ENCODE assay signal across 30 mouse cellular contexts in genomic region chr3:107147126-107147525, GRCm38 (mm10). TPM values are rescaled to one million over a fixed set of nuclear protein-coding genes. Genes with fewer than 3 reads are reported as not detected.
A peak's percentile ranks its signal among the peaks of the same experiment; 100 is the strongest.
DNase-seq lines count a peak whose midpoint lies in the region; ATAC-seq and TF ChIP-seq lines count a peak whose summit lies in the region.
"Had no signal": no experiment of that assay in that cellular context is flagged by ENCODE, and none has a peak within 500 bp of the region (broad histone marks: within the 10 kb centered on the region; RNA-seq: fewer than 3 reads in every experiment).

No protein-coding gene starts in this region.

- H3K9ac ChIP-seq in forebrain, embryonic 14.5 days (ENCODE audit: low read length) = no peak overlapping the region
- H3K9ac ChIP-seq in forebrain, embryonic 13.5 days = no peak overlapping the region
- H3K9ac ChIP-seq: embryonic facial prominence, embryonic 13.5 days; embryonic facial prominence, embryonic 15.5 days; forebrain, embryonic 12.5 days had no signal

- no peak overlapping the region for H3K4me3 ChIP-seq in forebrain, embryonic 14.5 days (ENCODE audit: low read depth, low read length)
- no peak overlapping the region for H3K4me3 ChIP-seq in forebrain, embryonic 13.5 days
- no peak overlapping the region for H3K4me3 ChIP-seq in heart, embryonic 10.5 days
- H3K4me3 ChIP-seq: embryonic facial prominence, embryonic 13.5 days; embryonic facial prominence, embryonic 15.5 days; erythroblast, embryonic 14.5 days; forebrain, embryonic 10.5 days; forebrain, embryonic 12.5 days had no signal

- 57% methylated on average over 7 of the region's 7 CpGs for WGBS in forebrain, embryonic 14.5 days
- WGBS in forebrain, embryonic 13.5 days = 60% methylated on average over 7 of the region's 7 CpGs
- 84% methylated on average over 7 of the region's 7 CpGs for WGBS in heart, embryonic 10.5 days

- DNase-seq in forebrain, embryonic 14.5 days (ENCODE audit: low spot score) = peak; percentile 27
- peak; percentile 63 for DNase-seq in heart, embryonic 10.5 days (ENCODE audit: low spot score)
- no peak for DNase-seq in heart, adult 9 months (ENCODE audit: low spot score in 2 of 2)
- DNase-seq in brain, embryonic 14.5 days (ENCODE audit: low read depth) = peak; percentile 41
- DNase-seq in retina, postnatal 1 day = peak; percentile 59
- DNase-seq: adrenal gland, adult 8-10 months; adrenal gland, postnatal 14 days; adrenal gland, postnatal 36 days; B cell, adult 2 months; cerebellum, adult 11 months; cerebellum, adult 18-20 months; cerebellum, adult 8-10 months; cerebellum, adult 9-11 months; cerebellum, postnatal 14 days; cerebellum, postnatal 36 days; embryo, embryonic 11 days had no signal

- TF ChIP-seq POLR2A in brain, embryonic 14.5 days (IDR thresholded peaks at IDR 0.05; ENCODE audit: borderline replicate concordance, extremely low read depth, insufficient read depth, insufficient read length, poor library complexity, severe bottlenecking) = no peak

- H3K27ac ChIP-seq in forebrain, embryonic 14.5 days (ENCODE audit: low read depth, low read length) = no peak overlapping the region
- no peak overlapping the region for H3K27ac ChIP-seq in forebrain, embryonic 13.5 days
- no peak overlapping the region for H3K27ac ChIP-seq in heart, embryonic 10.5 days
- H3K27ac ChIP-seq: embryonic facial prominence, embryonic 13.5 days; embryonic facial prominence, embryonic 15.5 days; forebrain, embryonic 10.5 days; forebrain, embryonic 12.5 days had no signal

- no peaks in the 10 kb centered on the region for H3K9me3 ChIP-seq in forebrain, embryonic 14.5 days (replicated peaks; ENCODE audit: control insufficient read depth, low read length)
- no peaks in the 10 kb centered on the region for H3K9me3 ChIP-seq in forebrain, embryonic 13.5 days (replicated peaks)
- H3K9me3 ChIP-seq in heart, embryonic 10.5 days = no peaks in the 10 kb centered on the region
- H3K9me3 ChIP-seq: embryonic facial prominence, embryonic 13.5 days; embryonic facial prominence, embryonic 15.5 days; forebrain, embryonic 10.5 days; forebrain, embryonic 12.5 days; G1E had no signal

- no peaks in the 10 kb centered on the region for H3K36me3 ChIP-seq in forebrain, embryonic 14.5 days (ENCODE audit: control insufficient read depth, insufficient read depth, low read length)
- H3K36me3 ChIP-seq in forebrain, embryonic 13.5 days (ENCODE audit: poor library complexity, severe bottlenecking) = no peaks in the 10 kb centered on the region
- no peaks in the 10 kb centered on the region for H3K36me3 ChIP-seq in heart, embryonic 10.5 days
- H3K36me3 ChIP-seq: embryonic facial prominence, embryonic 13.5 days; embryonic facial prominence, embryonic 15.5 days; forebrain, embryonic 10.5 days; forebrain, embryonic 12.5 days; G1E had no signal

- TF ChIP-seq CTCF in brain, embryonic 14.5 days (IDR thresholded peaks at IDR 0.05; ENCODE audit: borderline replicate concordance, extremely low read depth, insufficient read depth, insufficient read length) = no peak

- no peak overlapping the region for H3K4me2 ChIP-seq in forebrain, embryonic 14.5 days (ENCODE audit: low read length)
- H3K4me2 ChIP-seq in forebrain, embryonic 13.5 days = no peak overlapping the region
- H3K4me2 ChIP-seq: embryonic facial prominence, embryonic 13.5 days; embryonic facial prominence, embryonic 15.5 days; forebrain, embryonic 12.5 days had no signal

- H3K4me1 ChIP-seq in forebrain, embryonic 14.5 days (ENCODE audit: control insufficient read depth, insufficient read depth, low read length) = peaks cover 15% of the 10 kb centered on the region
- peaks cover 20% of the 10 kb centered on the region for H3K4me1 ChIP-seq in forebrain, embryonic 13.5 days
- H3K4me1 ChIP-seq in heart, embryonic 10.5 days = no peaks in the 10 kb centered on the region
- H3K4me1 ChIP-seq: embryonic facial prominence, embryonic 13.5 days; embryonic facial prominence, embryonic 15.5 days had no signal

- no peak for ATAC-seq in forebrain, embryonic 14.5 days
- no peak for ATAC-seq in forebrain, embryonic 13.5 days
- no peak for ATAC-seq in inflammation-experienced regulatory T-cells, adult 6 months
- ATAC-seq: activated CD4-positive, CD25-positive, alpha-beta regulatory T cell, adult 4 months; CD4-positive, CD25-positive, alpha-beta regulatory T cell, adult 4 months; forebrain, embryonic 16.5 days; Patski had no signal

- H3K27me3 ChIP-seq in forebrain, embryonic 14.5 days (replicated peaks; ENCODE audit: control insufficient read depth, insufficient read depth, low read length) = no peaks in the 10 kb centered on the region
- H3K27me3 ChIP-seq in forebrain, embryonic 13.5 days = no peaks in the 10 kb centered on the region
- H3K27me3 ChIP-seq in heart, embryonic 10.5 days (ENCODE audit: insufficient read depth, poor library complexity, severe bottlenecking) = no peaks in the 10 kb centered on the region
- H3K27me3 ChIP-seq: CH12.LX; embryonic facial prominence, embryonic 13.5 days; embryonic facial prominence, embryonic 15.5 days; forebrain, embryonic 12.5 days had no signal

RNA-seq across cellular contexts. Expression of gene Kcna10, which starts 35.7 kb away (rescaled TPM):
- polyA plus RNA-seq in forebrain, embryonic 14.5 days (2014; fragmentation: Nextera tagmentation; extraction: Ambion mirVana) = not detected in 2 replicates
- polyA plus RNA-seq in forebrain, embryonic 13.5 days (2015; fragmentation: Nextera tagmentation; extraction: Ambion mirVana) = not detected in 2 replicates
- polyA plus RNA-seq in heart, embryonic 10.5 days (2016; fragmentation: Nextera tagmentation; extraction: Ambion mirVana) = not detected in 2 replicates
- not detected in 2 replicates for polyA plus RNA-seq in brain, embryonic 14.5 days (2012; rRNA removed)
- polyA plus RNA-seq in inflammation-experienced regulatory T-cells, adult 6 months (2017; shearing (Covaris generic)) = not detected
- polyA plus RNA-seq: activated CD4-positive, CD25-positive, alpha-beta regulatory T cell, adult 4 months; CD4-positive, CD25-positive, alpha-beta regulatory T cell, adult 4 months; embryonic facial prominence, embryonic 11.5 days; embryonic facial prominence, embryonic 13.5 days; embryonic facial prominence, embryonic 15.5 days; erythroblast, embryonic 14.5 days; forebrain, embryonic 10.5 days; forebrain, embryonic 12.5 days; forebrain, embryonic 16.5 days; G1E; Patski had no signal

RNA-seq across cellular contexts. Expression of gene Kcna2, which starts 46.2 kb away (rescaled TPM):
- polyA plus RNA-seq in forebrain, embryonic 14.5 days (2014; fragmentation: Nextera tagmentation; extraction: Ambion mirVana) = 0.44 and 0.49 TPM in 2 replicates
- 0.37 and 0.49 TPM in 2 replicates for polyA plus RNA-seq in forebrain, embryonic 13.5 days (2015; fragmentation: Nextera tagmentation; extraction: Ambion mirVana)
- polyA plus RNA-seq in heart, embryonic 10.5 days (2016; fragmentation: Nextera tagmentation; extraction: Ambion mirVana) = not detected in 2 replicates
- polyA plus RNA-seq in brain, embryonic 14.5 days (2012; rRNA removed) = 1.6 and 3.9 TPM in 2 replicates
- under 1 TPM; 0.06 to 0.38 (median 0.28) TPM for polyA plus RNA-seq in inflammation-experienced regulatory T-cells, adult 6 months (2017; shearing (Covaris generic))
- polyA plus RNA-seq: forebrain, embryonic 10.5 days; G1E had no signal

Comparison
In these comparisons a context has a peak if more than half of its experiments do, and no peak if none do; other contexts are left out.
1. DNase-seq: peak in forebrain, embryonic 14.5 days (single experiment), heart, embryonic 10.5 days (single experiment), brain, embryonic 14.5 days (single experiment) and retina, postnatal 1 day (single experiment); none in heart, adult 9 months (0 of 2).